Mouse (Mus musculus) CH12.LX (cell line): Measurements from ENCODE around the gene Ncoa6. TPM values are rescaled to one million over a fixed set of nuclear protein-coding genes. Genes with fewer than 3 reads are reported as not detected.

Experiments
- DNase-seq: peaks from one replicate; pipeline ENCODE4 v3.0.0-alpha.2; 2013; ENCODE audit errors: extremely low read depth
- H3K27ac ChIP-seq: 2 replicates; pipeline ENCODE4 v1.5.1; 2012; ENCODE audit warnings: low read depth, mild to moderate bottlenecking, control low read depth, moderate library complexity; ENCODE audit not compliant: insufficient read depth
- H3K27me3 ChIP-seq: replicated peaks from 2 replicates; pipeline ENCODE3; 2012; ENCODE audit warnings: inconsistent platforms
- H3K36me3 ChIP-seq, 2 experiments: replicated peaks in 1 of 2; 2 replicates each; pipeline versions ENCODE3 to v1.6.1; 2012; ENCODE audit warnings: inconsistent platforms in 1 of 2, low read length in 1 of 2, mild to moderate bottlenecking in 1 of 2, mixed read lengths in 1 of 2, moderate library complexity in 1 of 2; ENCODE audit not compliant: control insufficient read depth in 1 of 2, insufficient read depth in 1 of 2
- H3K4me1 ChIP-seq, 2 experiments: 2 replicates each; pipeline ENCODE4 v1.6.1; 2012; ENCODE audit warnings: inconsistent platforms in 1 of 2, moderate library complexity in 1 of 2; ENCODE audit not compliant: insufficient read depth in 2 of 2, control insufficient read depth in 1 of 2
- H3K4me2 ChIP-seq: 2 replicates; pipeline ENCODE4 v1.6.1; 2012; ENCODE audit warnings: low read depth, mild to moderate bottlenecking, control low read depth; ENCODE audit not compliant: poor library complexity, insufficient read depth, severe bottlenecking
- H3K4me3 ChIP-seq, 3 experiments: fragments of 150-350 bp in 1 of 3; sonication (generic) in 1 of 3; replicated peaks in 1 of 3; 2 replicates each; pipeline versions ENCODE3 to v1.5.1; 2011 to 2012; ENCODE audit warnings: low read depth in 2 of 3, low read length in 2 of 3, mild to moderate bottlenecking in 2 of 3, moderate library complexity in 2 of 3, control low read depth in 1 of 3, improper control_type of control experiment in 1 of 3, inconsistent platforms in 1 of 3, mixed read lengths in 1 of 3; ENCODE audit not compliant: poor library complexity in 1 of 3
- H3K79me2 ChIP-seq: replicated peaks from 2 replicates; pipeline ENCODE4 v1.6.1; 2012; ENCODE audit warnings: mild to moderate bottlenecking, moderate library complexity; ENCODE audit not compliant: control insufficient read depth, poor library complexity, insufficient read depth, severe bottlenecking; ENCODE audit errors: extremely low read depth
- H3K9ac ChIP-seq: 2 replicates; pipeline ENCODE4 v1.6.1; 2012; ENCODE audit warnings: low read depth, mild to moderate bottlenecking, control low read depth, moderate library complexity; ENCODE audit not compliant: insufficient read depth
- H3K9me3 ChIP-seq: replicated peaks from 2 replicates; pipeline ENCODE3; 2012; ENCODE audit warnings: low read length, inconsistent platforms, mixed read lengths
- CHD1 ChIP-seq: IDR thresholded peaks from 2 replicates; pipeline ENCODE4 v1.6.1; 2012; ENCODE audit warnings: low read depth, low read length, improper control_type of control experiment, inconsistent platforms
- CHD2 ChIP-seq: IDR thresholded peaks from 2 replicates; pipeline ENCODE4 v1.6.1; 2011; ENCODE audit warnings: low read length, improper control_type of control experiment
- CTCF ChIP-seq, 2 experiments: IDR thresholded peaks in 1 of 2; conservative IDR thresholded peaks in 1 of 2; 2 replicates each; pipeline ENCODE4 v1.5.1; 2011 to 2012; ENCODE audit warnings: low read depth in 2 of 2, low read length in 2 of 2, improper control_type of control experiment in 1 of 2, inconsistent platforms in 1 of 2, mild to moderate bottlenecking in 1 of 2, moderate library complexity in 1 of 2
- E2F4 ChIP-seq: IDR thresholded peaks from 2 replicates; pipeline ENCODE4 v1.6.1; 2011; ENCODE audit warnings: low read depth, low read length, improper control_type of control experiment; ENCODE audit not compliant: insufficient replicate concordance
- EP300 ChIP-seq: IDR thresholded peaks from 2 replicates; pipeline ENCODE4 v1.6.1; 2011; ENCODE audit warnings: low read length, improper control_type of control experiment
- ETS1 ChIP-seq: conservative IDR thresholded peaks from 2 replicates; pipeline ENCODE4 v1.6.1; 2012; ENCODE audit warnings: low read depth, mild to moderate bottlenecking, inconsistent platforms, low read length, improper control_type of control experiment, moderate library complexity
- HCFC1 ChIP-seq: IDR thresholded peaks from 2 replicates; pipeline ENCODE4 v1.6.1; 2012; ENCODE audit warnings: low read depth, mild to moderate bottlenecking, inconsistent platforms, low read length, improper control_type of control experiment
- IRF4 ChIP-seq: IDR thresholded peaks from 2 replicates; pipeline ENCODE4 v1.6.1; 2014; ENCODE audit warnings: low read depth, mild to moderate bottlenecking, inconsistent platforms, low read length, improper control_type of control experiment
- JUND ChIP-seq: conservative IDR thresholded peaks from 2 replicates; pipeline ENCODE4 v1.6.1; 2011; ENCODE audit warnings: low read depth, low read length, improper control_type of control experiment
- KAT2A ChIP-seq: IDR thresholded peaks from 2 replicates; pipeline ENCODE4 v1.6.1; 2012; ENCODE audit warnings: low read length, improper control_type of control experiment, inconsistent platforms; ENCODE audit not compliant: insufficient replicate concordance
- MAFK ChIP-seq: IDR thresholded peaks from 2 replicates; pipeline ENCODE4 v1.6.1; 2011; ENCODE audit warnings: low read length, improper control_type of control experiment; ENCODE audit not compliant: insufficient replicate concordance
- MAX ChIP-seq: IDR thresholded peaks from 2 replicates; pipeline ENCODE4 v1.6.1; 2011; ENCODE audit warnings: low read length, improper control_type of control experiment
- MAZ ChIP-seq: IDR thresholded peaks from 2 replicates; pipeline ENCODE4 v1.6.1; 2012; ENCODE audit warnings: low read depth, mild to moderate bottlenecking, inconsistent platforms, low read length, improper control_type of control experiment, moderate library complexity
- MEF2A ChIP-seq: IDR thresholded peaks from 2 replicates; pipeline ENCODE4 v1.6.1; 2014; ENCODE audit warnings: low read depth, mild to moderate bottlenecking, inconsistent platforms, low read length, improper control_type of control experiment, borderline replicate concordance
- MYC ChIP-seq: IDR thresholded peaks from 2 replicates; pipeline ENCODE4 v1.6.1; 2011; ENCODE audit warnings: low read depth, mild to moderate bottlenecking, improper control_type of control experiment, low read length
- NELFE ChIP-seq: IDR thresholded peaks from 2 replicates; pipeline ENCODE4 v1.6.1; 2011; ENCODE audit warnings: low read depth, low read length, improper control_type of control experiment
- NRF1 ChIP-seq: IDR thresholded peaks from 2 replicates; pipeline ENCODE4 v1.6.1; 2014; ENCODE audit warnings: low read depth, mild to moderate bottlenecking, inconsistent platforms, low read length, improper control_type of control experiment, moderate library complexity
- POLR2A ChIP-seq: IDR thresholded peaks from 2 replicates; pipeline ENCODE4 v1.6.1; 2011; ENCODE audit warnings: low read depth, mild to moderate bottlenecking, improper control_type of control experiment, low read length
- POLR2AphosphoS2 ChIP-seq: IDR thresholded peaks from 2 replicates; pipeline ENCODE4 v1.6.1; 2011; ENCODE audit warnings: low read depth, low read length, improper control_type of control experiment
- RAD21 ChIP-seq: IDR thresholded peaks from 2 replicates; pipeline ENCODE4 v1.6.1; 2011; ENCODE audit warnings: low read depth, mild to moderate bottlenecking, low read length, improper control_type of control experiment, moderate library complexity
- RCOR1 ChIP-seq: conservative IDR thresholded peaks from 2 replicates; pipeline ENCODE4 v1.6.1; 2012; ENCODE audit warnings: low read depth, mild to moderate bottlenecking, inconsistent platforms, low read length, improper control_type of control experiment
- SIN3A ChIP-seq: IDR thresholded peaks from 2 replicates; pipeline ENCODE4 v1.6.1; 2012; ENCODE audit warnings: low read length, improper control_type of control experiment, inconsistent platforms
- TBP ChIP-seq: conservative IDR thresholded peaks from 2 replicates; pipeline ENCODE4 v1.6.1; 2011; ENCODE audit warnings: low read depth, low read length, improper control_type of control experiment
- UBTF ChIP-seq: IDR thresholded peaks from 2 replicates; pipeline ENCODE4 v1.6.1; 2012; ENCODE audit warnings: low read depth, mild to moderate bottlenecking, inconsistent platforms, low read length, improper control_type of control experiment, moderate library complexity
- USF1 ChIP-seq: IDR thresholded peaks from 2 replicates; pipeline ENCODE4 v1.6.1; 2014; ENCODE audit warnings: low read depth, mild to moderate bottlenecking, inconsistent platforms, low read length, improper control_type of control experiment
- USF2 ChIP-seq: conservative IDR thresholded peaks from 2 replicates; pipeline ENCODE4 v1.6.1; 2011; ENCODE audit warnings: low read depth, low read length, improper control_type of control experiment
- ZKSCAN1 ChIP-seq: IDR thresholded peaks from 2 replicates; pipeline ENCODE4 v1.6.1; 2012; ENCODE audit warnings: low read depth, inconsistent platforms, low read length, improper control_type of control experiment, borderline replicate concordance
- ZNF384 ChIP-seq: IDR thresholded peaks from 2 replicates; pipeline ENCODE4 v1.6.1; 2012; ENCODE audit warnings: low read depth, low read length, improper control_type of control experiment, inconsistent platforms
- dilution Hi-C: fragments of 300-500 bp; cut with MboI; formaldehyde crosslinking; loops from 2 replicates; pipeline ENCODE4 v1.14.3; 2020; ENCODE audit warnings: low sequenced_read_pairs; ENCODE audit not compliant: extremely low pct_unique_long_range_greater_than_20kb, extremely low pct_ligation_motif_present
- in situ Hi-C: fragments of 300-500 bp; cut with MboI; formaldehyde crosslinking; loops from 3 replicates; pipeline ENCODE4 v1.14.3; 2019; ENCODE audit warnings: low sequenced_read_pairs, low pct_ligation_motif_present, low pct_unique_long_range_greater_than_20kb, mixed read lengths
- polyA plus RNA-seq: library from polyadenylated mRNA; unstranded; fragments of >175 nt; gene quantifications from 2 replicates; pipeline ENCODE4 v1.2.1, GENCODE M21; 2012; ENCODE audit warnings: low read depth; ENCODE audit not compliant: insufficient read length
- total RNA-seq, 2 experiments: library from RNA; depleted of rRNA; stranded (reverse); fragments of 300-350 nt in 1 of 2; fragments of >200 nt in 1 of 2; gene quantifications; 2 replicates each; pipeline ENCODE4 v1.2.3; 2012 to 2014

The Ncoa6 gene
- total and polyA plus RNA-seq, 3 experiments: 5.4 to 20.6 (median 5.9) TPM

- Histone ChIP-seq H3K27me3 (peaks cover 34% of the 10 kb centered on the region), H3K79me2 (no peaks in the 10 kb centered on the region), H3K36me3 (no peaks in the 10 kb centered on the region), H3K4me2 (peak overlapping the region; percentile 72), H3K4me3 (peak overlapping the region; percentile 59 to 87 (median 79)), H3K9me3 (no peaks in the 10 kb centered on the region), H3K4me1 (peaks cover 3 to 23% of the 10 kb centered on the region in 2 experiments; a peak in 3 of 4 replicates), H3K9ac (peak overlapping the region; percentile 62), H3K27ac (no peak overlapping the region)
- dilution Hi-C loops (no loop called here), in situ Hi-C loops (loop anchor here (5.0 to 25.0 kb wide), 3 partner anchors 74 to 244 kb away; partner anchors contain the start of genes Gss and Procr)
- TF ChIP-seq CHD1 (0 out of 2 replicates have a peak, but pooled peaks have one; percentile 72), CTCF (conservative IDR thresholded peaks at IDR 0.05 in 1 of 2, IDR thresholded peaks at IDR 0.05 in 1 of 2; ENCODE audit: low read depth in 2 of 2, low read length in 2 of 2) (no peak), RAD21 (no peak), ETS1 (no peak)
- no peak for DNase-seq
These were observed 45.0 kb upstream of the Ncoa6 start for GRCm38 (mm10) chr2:155518531-155519270.

GRCm38 (mm10) chr2:155517455-155518423 is 44.0 kb upstream of the Ncoa6 start, which contains the start of the genes Acss2 and Ggt7:
Gene Acss2 (plus strand): TSS chr2:155517948.
Gene Ggt7 (minus strand): TSS chr2:155518237.
- Histone ChIP-seq H3K4me2 (peak within 1 kb of the TSS; percentile 97), H3K9me3 (no peaks in the 10 kb centered on the region), H3K36me3 (no peaks in the 10 kb centered on the region), H3K4me3 (peak within 1 kb of the TSS; percentile 59 to 87 (median 79)), H3K27ac (no peak within 1 kb of the TSS), H3K4me1 (peaks cover 5 to 21% of the 10 kb centered on the region in 2 experiments; a peak in 3 of 4 replicates), H3K9ac (peak within 1 kb of the TSS; percentile 62), H3K79me2 (no peaks in the 10 kb centered on the region), H3K27me3 (peaks cover 38% of the 10 kb centered on the region)
- peak; percentile 99 for DNase-seq
- dilution Hi-C loops (no loop called here), in situ Hi-C loops (loop anchor here (5.0 to 25.0 kb wide), 3 partner anchors 75 to 245 kb away; partner anchors contain the start of genes Gss and Procr)
- TF ChIP-seq SIN3A: peak; percentile 39
- peak; percentile 41; the same call in 1 of the 2 replicates for TF ChIP-seq IRF4
- TF ChIP-seq NELFE: no peak
- no peak for TF ChIP-seq CHD2
- no peak for TF ChIP-seq JUND
- no peak for TF ChIP-seq USF2
- TF ChIP-seq KAT2A: no peak
- TF ChIP-seq CHD1: no peak
- no peak for TF ChIP-seq E2F4
- no peak for TF ChIP-seq MYC
- TF ChIP-seq UBTF: peak; percentile 91; the same call in 1 of the 2 replicates
- no peak for TF ChIP-seq ZKSCAN1
- TF ChIP-seq NRF1: no peak; the same call in none of the 2 replicates
- no peak for TF ChIP-seq POLR2AphosphoS2
- 0 out of 2 replicates have a peak, but pooled peaks have one; percentile 49 for TF ChIP-seq MAZ
- TF ChIP-seq MAFK: 0 out of 2 replicates have a peak, but pooled peaks have one; percentile 30
- TF ChIP-seq MAX: no peak
- no peak for TF ChIP-seq EP300
- TF ChIP-seq HCFC1: peak; percentile 20; the same call in 1 of the 2 replicates
- TF ChIP-seq TBP: no peak
- TF ChIP-seq ZNF384: no peak
- peak; percentile 52; the same call in 1 of the 2 replicates for TF ChIP-seq MEF2A
- TF ChIP-seq USF1: no peak
- TF ChIP-seq RCOR1: no peak
- TF ChIP-seq RAD21: peak; percentile 42
- TF ChIP-seq POLR2A: peak; percentile 62; the same call in 1 of the 2 replicates
